Mouse (Mus musculus) ES-Bruce4 (cell line): ENCODE data around the gene Tomt. TPM values are rescaled to one million over a fixed set of nuclear protein-coding genes. Genes with fewer than 3 reads are reported as not detected.

Source experiments
- H3K27ac ChIP-seq: 2 replicates; pipeline ENCODE4 v1.5.1; 2012; ENCODE audit warnings: low read length, inconsistent platforms; ENCODE audit not compliant: insufficient read depth
- H3K27me3 ChIP-seq: 2 replicates; pipeline ENCODE4 v1.6.1; 2012; ENCODE audit warnings: mild to moderate bottlenecking, low read length, inconsistent platforms; ENCODE audit not compliant: control insufficient read depth, poor library complexity, insufficient read depth, severe bottlenecking
- H3K36me3 ChIP-seq: 2 replicates; pipeline ENCODE4 v1.6.1; 2012; ENCODE audit warnings: inconsistent platforms, mild to moderate bottlenecking, low read length, moderate library complexity; ENCODE audit not compliant: control insufficient read depth, poor library complexity, insufficient read depth, severe bottlenecking
- H3K4me1 ChIP-seq: one replicate; pipeline ENCODE4 v1.8.1; 2011; ENCODE audit warnings: low read length; ENCODE audit not compliant: control insufficient read depth, insufficient read depth
- H3K4me3 ChIP-seq: 2 replicates; pipeline ENCODE4 v1.5.1; 2011; ENCODE audit warnings: low read depth, mild to moderate bottlenecking, low read length
- H3K9ac ChIP-seq: 2 replicates; pipeline ENCODE4 v1.6.1; 2012; ENCODE audit warnings: low read depth, mild to moderate bottlenecking, inconsistent platforms; ENCODE audit not compliant: poor library complexity, severe bottlenecking
- H3K9me3 ChIP-seq: replicated peaks from 2 replicates; pipeline ENCODE4 v1.6.1; 2012; ENCODE audit warnings: mild to moderate bottlenecking, low read length, inconsistent platforms; ENCODE audit not compliant: control insufficient read depth, poor library complexity, insufficient read depth, severe bottlenecking
- CTCF ChIP-seq: IDR thresholded peaks from one replicate; pipeline ENCODE4 v1.8.1; 2011; ENCODE audit warnings: low read depth, low read length
- EP300 ChIP-seq: IDR thresholded peaks from 2 replicates; pipeline ENCODE4 v1.6.1; 2011; ENCODE audit warnings: low read depth, low read length; ENCODE audit not compliant: insufficient read depth
- POLR2A ChIP-seq: IDR thresholded peaks from one replicate; pipeline ENCODE4 v1.8.1; 2011; ENCODE audit warnings: low read length; ENCODE audit not compliant: insufficient read depth
- polyA plus RNA-seq: library from polyadenylated mRNA; stranded (reverse); fragments of >200 nt; gene quantifications from 2 replicates; pipeline ENCODE4 v1.2.4, GENCODE M21; 2011; ENCODE audit warnings: low read depth; ENCODE audit not compliant: missing spikeins, insufficient read depth, insufficient read length

The Tomt gene
- polyA plus RNA-seq, 1 experiment: not detected

DNA sequence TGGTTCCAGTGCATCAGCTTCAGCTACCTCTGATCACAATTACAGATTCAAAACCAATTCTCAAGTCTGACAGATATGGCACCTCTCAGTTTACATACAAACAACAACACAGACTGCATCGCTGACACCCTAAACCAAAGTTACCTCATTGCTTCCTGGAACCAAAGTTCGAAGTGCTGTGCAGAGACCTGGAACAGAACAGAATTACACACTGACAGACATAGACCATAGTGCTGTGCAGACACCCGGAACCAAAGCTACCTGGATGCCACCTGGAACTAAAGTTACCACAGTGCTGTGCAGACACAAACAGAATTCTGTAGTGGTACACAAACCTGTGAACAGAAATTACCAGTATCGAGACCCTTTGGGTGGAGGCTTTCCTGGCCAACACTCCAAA is 33.6 kb upstream of the Tomt start:
- Histone ChIP-seq H3K4me3 (no peak overlapping the region), H3K9ac (no peak overlapping the region), H3K36me3 (0 out of 2 replicates have a peak, but pooled peaks cover 6% of the 10 kb centered on the region), H3K27ac (no peak overlapping the region), H3K9me3 (no peaks in the 10 kb centered on the region), H3K4me1 (no peaks in the 10 kb centered on the region), H3K27me3 (no peaks in the 10 kb centered on the region)
- TF ChIP-seq CTCF: no peak
- no peak for TF ChIP-seq POLR2A
- no peak for TF ChIP-seq EP300

GRCm38 (mm10) chr7:101938348-101938747 is 32.2 kb upstream of the Tomt start:
- Histone ChIP-seq H3K9ac (no peak overlapping the region), H3K4me3 (no peak overlapping the region), H3K9me3 (no peaks in the 10 kb centered on the region), H3K27me3 (no peaks in the 10 kb centered on the region), H3K27ac (no peak overlapping the region), H3K4me1 (no peaks in the 10 kb centered on the region), H3K36me3 (0 out of 2 replicates have a peak, but pooled peaks cover 6% of the 10 kb centered on the region)
- TF ChIP-seq EP300: no peak
- TF ChIP-seq CTCF: no peak
- TF ChIP-seq POLR2A: no peak

DNA sequence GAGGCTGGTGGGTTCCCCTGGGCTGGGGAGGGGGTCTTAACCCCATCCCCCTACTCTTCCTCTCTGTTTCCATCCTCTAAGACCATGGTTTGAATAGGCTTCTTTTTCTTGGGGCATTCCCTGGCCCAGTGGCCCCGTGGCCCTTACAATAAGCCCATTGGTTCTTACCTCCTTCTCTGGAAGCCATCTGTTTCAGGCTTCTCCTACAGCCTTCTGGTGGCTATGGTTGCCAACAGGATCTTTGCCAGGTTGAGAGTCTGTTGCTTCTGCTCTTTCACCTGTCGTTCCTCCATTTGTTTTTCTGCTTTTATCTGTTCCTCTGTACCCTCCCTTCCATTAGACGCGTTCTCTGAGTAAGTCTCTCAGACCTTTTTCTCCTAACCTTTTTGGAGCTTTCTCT is 31.4 kb upstream of the Tomt start:
- 0 out of 2 replicates have a peak, but pooled peaks cover 6% of the 10 kb centered on the region for H3K36me3 ChIP-seq
- TF ChIP-seq EP300 (no peak), POLR2A (no peak), CTCF (no peak)
- H3K27me3 ChIP-seq: no peaks in the 10 kb centered on the region
- no peak overlapping the region for H3K9ac ChIP-seq
- no peaks in the 10 kb centered on the region for H3K9me3 ChIP-seq
- no peak overlapping the region for H3K4me3 ChIP-seq
- no peaks in the 10 kb centered on the region for H3K4me1 ChIP-seq
- no peak overlapping the region for H3K27ac ChIP-seq

GRCm38 (mm10) chr7:101936996-101937395 is 30.8 kb upstream of the Tomt start:
- H3K9ac ChIP-seq: no peak overlapping the region
- H3K4me3 ChIP-seq: no peak overlapping the region
- H3K4me1 ChIP-seq: no peaks in the 10 kb centered on the region
- TF ChIP-seq EP300: no peak
- no peak for TF ChIP-seq POLR2A
- no peak for TF ChIP-seq CTCF
- H3K9me3 ChIP-seq: no peaks in the 10 kb centered on the region
- no peaks in the 10 kb centered on the region for H3K27me3 ChIP-seq
- H3K36me3 ChIP-seq: 0 out of 2 replicates have a peak, but pooled peaks cover 6% of the 10 kb centered on the region
- no peak overlapping the region for H3K27ac ChIP-seq

- Histone ChIP-seq H3K9me3 (no peaks in the 10 kb centered on the region), H3K4me1 (no peaks in the 10 kb centered on the region), H3K27ac (no peak overlapping the region), H3K27me3 (no peaks in the 10 kb centered on the region), H3K4me3 (no peak overlapping the region), H3K36me3 (0 out of 2 replicates have a peak, but pooled peaks cover 6% of the 10 kb centered on the region), H3K9ac (0 out of 2 replicates have a peak overlapping the region, but pooled peaks have one; percentile 76)
- TF ChIP-seq CTCF: no peak
- TF ChIP-seq EP300: no peak
- TF ChIP-seq POLR2A: no peak
Measured at GRCm38 (mm10) chr7:101935957-101936356, 29.8 kb upstream of the Tomt start.

GRCm38 (mm10) chr7:101933751-101934240 is 27.6 kb upstream of the Tomt start, which contains the start of the genes Lrrc51 and Numa1:
Gene Lrrc51 (minus strand): TSS chr7:101933895.
Gene Numa1 (plus strand): TSS chr7:101934111.
- Histone ChIP-seq H3K9me3 (no peaks in the 10 kb centered on the region), H3K9ac (peak within 1 kb of the TSS; percentile 87), H3K27me3 (no peaks in the 10 kb centered on the region), H3K4me1 (no peaks in the 10 kb centered on the region), H3K36me3 (0 out of 2 replicates have a peak, but pooled peaks cover 3% of the 10 kb centered on the region), H3K27ac (peak within 1 kb of the TSS; percentile 73), H3K4me3 (peak within 1 kb of the TSS; percentile 94)
- TF ChIP-seq EP300 (0 out of 2 replicates have a peak, but pooled peaks have one; percentile 9), CTCF (no peak), POLR2A (peak; percentile 72)
